Mouse (Mus musculus) liver, embryonic 18 days (tissue): ENCODE data around the gene Gm20828. TPM values are rescaled to one million over a fixed set of nuclear protein-coding genes. Genes with fewer than 3 reads are reported as not detected.

Experiments used
- polyA plus RNA-seq: library from polyadenylated mRNA; depleted of rRNA; stranded (reverse); fragments of >200 nt; gene quantifications from 2 replicates; pipeline ENCODE4 v1.2.3, GENCODE M21; 2012; rRNA removed

The Gm20828 gene
- not detected in 2 replicates for polyA plus RNA-seq

GRCm38 (mm10) chrY:11199274-11199673 is at the start of gene Gm20828:
TSS of gene Gm20828 (minus strand) at chrY:11199374.

